Mouse (Mus musculus): ENCODE results near the gene Atp1a1.

DNA sequence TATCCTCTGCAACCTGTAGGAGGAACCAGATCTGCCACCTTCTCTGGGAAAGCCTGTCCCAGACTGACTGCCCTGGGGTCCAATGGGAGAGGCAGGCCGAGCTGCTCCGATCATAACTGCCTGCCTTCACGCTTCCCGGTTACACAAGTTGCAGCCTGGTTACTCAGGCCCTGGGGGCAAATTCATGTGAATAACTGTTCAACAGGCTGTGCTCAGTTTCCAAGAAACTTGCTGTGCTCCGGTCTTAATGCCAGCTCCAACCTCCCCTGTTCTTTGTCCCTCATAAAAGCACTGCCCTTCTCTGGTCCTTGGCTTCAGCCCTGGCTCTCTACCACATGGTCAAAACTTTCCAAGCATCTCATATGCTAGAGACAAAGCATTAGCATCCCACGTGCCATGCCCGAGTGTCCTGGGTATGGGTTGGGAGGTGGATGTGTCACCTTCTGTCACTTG is 32.3 kb downstream of the Atp1a1 start:
- no peak for TF ChIP-seq POLR2A (IDR thresholded peaks at IDR 0.05; ENCODE audit: borderline replicate concordance, low read depth, low read length)
- no peak for TF ChIP-seq CTCF (IDR thresholded peaks at IDR 0.05; ENCODE audit: low read depth, low read length)

Data from bone marrow macrophage, adult 2 months (primary cell).